Mouse (Mus musculus) cerebellum, adult 11 months (tissue): Measurements from ENCODE around the gene Rnf145.

Experiments
- DNase-seq: peaks from one replicate; pipeline ENCODE4 v3.0.0; 2022

The Rnf145 gene

DNA sequence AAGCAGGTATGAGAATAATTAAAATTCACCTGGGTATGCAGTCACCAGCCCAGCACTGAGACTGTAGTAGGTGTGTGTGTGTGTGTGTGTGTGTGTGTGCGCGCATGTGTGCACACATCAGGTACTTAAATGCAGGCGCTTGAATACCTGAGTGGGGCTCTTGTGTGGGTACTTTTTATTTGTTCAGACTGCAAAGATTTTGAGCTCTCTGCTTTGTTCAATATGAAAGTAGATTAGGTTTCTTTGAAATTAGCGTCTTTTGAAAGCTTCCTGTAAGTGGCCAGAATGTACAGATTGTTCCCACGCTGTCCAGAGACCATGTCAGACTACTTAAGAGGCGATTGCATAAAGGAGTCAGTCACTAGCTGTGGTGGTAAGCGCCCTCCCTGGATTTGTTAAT lies 18.6 kb downstream of the Rnf145 start:
- DNase-seq: no peak

DNA sequence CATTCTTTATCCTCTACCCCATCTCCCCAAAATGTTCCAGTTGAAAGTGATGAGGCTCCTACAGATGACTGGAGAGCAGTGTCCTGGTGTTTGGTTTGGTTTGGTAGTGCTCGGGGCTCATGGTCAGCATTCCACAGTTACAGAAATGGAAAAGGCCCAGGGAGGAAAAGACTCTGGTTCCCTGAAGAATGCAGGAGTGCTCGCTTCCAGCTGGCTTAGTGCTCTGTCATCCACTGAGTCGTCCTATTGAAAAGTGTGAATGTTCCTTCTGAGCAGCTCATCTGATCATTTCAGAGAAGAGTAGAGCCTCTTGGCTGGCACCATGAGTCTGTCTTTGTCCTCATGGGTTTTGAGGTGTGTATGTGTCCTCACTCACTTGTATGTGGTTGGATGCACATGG lies 19.3 kb downstream of the Rnf145 start:
- DNase-seq: no peak

DNA sequence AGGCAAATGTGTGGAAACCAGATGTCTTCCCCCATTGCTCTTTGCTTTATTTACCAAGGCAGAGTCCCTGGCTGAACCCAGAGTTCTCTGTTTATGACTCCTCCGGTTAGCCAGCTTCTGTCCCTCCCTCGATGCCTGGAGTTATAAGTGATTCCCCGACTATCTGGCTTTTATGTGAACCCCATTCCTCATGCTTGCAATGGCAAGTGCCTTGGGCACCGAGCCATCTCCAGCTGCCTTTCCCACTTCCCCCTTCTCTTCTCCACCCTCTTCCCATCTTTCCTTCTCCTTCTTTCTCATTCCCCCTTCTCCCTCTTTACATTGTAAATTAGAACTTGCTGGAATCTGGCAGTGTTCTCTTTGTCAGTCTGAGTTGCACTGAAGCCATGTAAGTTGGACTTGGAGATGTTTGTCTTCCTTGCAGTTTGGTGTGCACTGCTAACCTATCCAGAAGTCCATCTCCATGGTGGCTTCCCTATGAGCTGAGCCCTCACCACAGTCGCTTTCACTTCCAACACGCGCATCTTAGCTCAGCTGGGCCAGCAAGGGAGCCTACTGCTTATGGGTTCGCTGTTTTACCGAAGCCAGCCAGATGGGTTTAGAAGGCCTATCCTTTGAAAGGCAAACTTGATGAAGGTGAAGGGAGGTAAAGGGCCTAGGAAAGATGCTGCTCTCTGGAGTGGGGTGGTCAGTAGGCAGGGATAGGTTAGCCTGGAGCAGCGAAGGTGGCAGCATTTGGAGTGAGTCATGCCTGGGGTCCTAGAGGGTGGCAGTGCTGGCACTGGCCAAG lies 19.9 kb downstream of the Rnf145 start:
- DNase-seq: no peak

DNA sequence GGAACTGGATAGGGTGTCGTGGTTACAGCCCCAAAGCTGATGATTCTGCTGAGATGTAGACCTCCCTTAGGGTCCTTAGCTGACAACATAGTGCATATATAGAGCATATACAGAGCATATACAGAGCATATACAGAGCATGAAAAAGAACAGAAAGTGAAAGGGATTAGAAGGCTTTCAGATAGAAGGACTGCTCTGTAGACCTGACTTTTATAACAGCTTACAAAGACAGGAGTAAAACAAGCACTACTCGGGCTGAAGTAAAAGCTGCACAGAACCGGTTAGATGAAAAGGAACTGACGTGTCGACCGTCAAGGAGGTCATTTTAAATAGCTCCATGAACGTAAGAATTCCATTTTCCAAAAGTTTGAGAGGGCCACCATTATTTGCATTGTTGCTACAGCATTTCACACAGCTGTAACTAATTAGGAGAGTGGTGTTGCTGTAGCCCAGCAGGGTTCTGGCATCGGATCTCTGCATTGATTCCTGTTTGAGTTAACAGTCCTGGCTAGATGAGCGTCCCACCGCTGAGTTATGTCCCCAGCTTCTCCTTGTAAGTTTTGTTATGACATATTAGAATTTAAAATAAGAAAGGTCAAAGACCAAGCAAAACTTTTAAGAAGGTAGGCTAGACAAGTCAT lies 20.6 kb downstream of the Rnf145 start:
- no peak for DNase-seq

DNA sequence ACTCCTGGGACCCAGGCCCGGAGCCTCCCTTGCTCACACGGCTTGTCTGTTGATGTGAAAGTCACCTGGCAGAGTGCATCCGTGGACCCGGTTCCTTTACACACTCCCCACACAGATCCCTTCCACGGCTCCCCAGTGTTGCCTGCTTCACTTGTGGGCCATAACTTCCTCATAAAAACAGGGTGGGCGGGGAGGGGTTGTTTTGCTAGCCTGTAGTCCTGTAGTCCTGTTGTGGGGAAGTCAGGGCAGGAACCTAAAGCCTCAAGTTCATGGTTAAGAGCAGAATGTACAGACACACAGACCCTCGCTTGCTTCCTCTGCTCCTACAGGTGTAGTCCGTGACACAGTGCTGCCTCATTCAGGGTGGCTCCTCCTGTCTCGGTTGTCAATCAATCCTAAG lies 21.5 kb downstream of the Rnf145 start:
- DNase-seq: no peak

DNA sequence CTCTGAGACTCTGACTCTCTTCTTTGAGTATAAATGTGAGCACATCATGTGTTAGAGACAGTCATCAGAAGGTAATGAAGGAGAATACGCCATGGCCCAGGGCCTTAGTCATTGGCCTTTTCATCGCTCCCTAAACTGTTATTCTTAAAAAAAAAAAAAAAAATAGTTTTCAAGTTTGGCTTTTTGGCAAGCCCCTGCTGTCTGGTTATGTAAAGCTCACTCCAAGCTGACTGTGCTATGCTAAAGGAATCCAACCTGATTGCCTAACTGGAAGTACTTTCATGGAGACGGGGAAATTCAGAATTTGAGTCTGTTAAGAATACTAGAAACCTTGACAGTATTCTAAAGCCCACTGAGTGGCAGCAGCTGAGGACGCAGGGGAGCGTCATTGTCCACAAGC lies 22.5 kb downstream of the Rnf145 start:
- DNase-seq: no peak

DNA sequence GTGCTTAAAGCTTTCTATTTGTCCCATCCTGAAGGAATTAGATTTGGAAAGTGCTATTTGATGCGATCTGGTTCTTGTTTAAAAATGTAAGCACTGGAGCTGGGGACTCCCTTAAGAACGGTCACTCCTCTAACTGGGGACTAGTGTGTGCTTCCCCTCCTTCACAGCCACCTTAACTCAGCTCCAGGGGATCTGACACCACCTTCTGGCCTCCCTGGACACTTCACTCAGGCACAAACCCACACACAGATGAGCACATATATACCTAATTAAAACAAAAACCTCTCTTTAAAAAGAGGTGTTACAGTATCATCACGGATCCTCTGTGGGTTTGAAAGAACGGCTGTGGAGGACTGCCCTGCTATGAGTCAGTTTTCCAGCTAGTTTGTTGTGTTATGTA lies 23.0 kb downstream of the Rnf145 start:
- DNase-seq: no peak

DNA sequence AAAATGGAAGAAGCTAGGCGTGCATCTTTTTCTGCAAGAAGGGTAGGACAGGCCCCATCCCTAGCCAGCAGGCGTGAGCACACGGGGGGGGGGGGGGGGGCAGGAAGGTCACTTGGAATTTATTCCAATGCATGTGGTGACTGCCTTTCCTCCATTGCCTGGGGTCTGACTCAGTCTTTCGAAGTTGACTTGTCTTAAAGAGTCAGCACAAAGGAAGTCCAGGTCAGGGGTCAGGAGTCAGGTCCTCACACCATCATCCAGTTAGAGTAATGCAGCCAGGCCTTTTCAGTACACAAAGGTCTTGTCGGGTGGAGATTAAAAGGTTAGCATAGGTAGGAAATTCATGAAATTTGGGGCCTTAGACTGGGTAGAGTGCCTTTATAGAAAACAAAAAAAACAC lies 24.8 kb downstream of the Rnf145 start:
- DNase-seq: no peak

DNA sequence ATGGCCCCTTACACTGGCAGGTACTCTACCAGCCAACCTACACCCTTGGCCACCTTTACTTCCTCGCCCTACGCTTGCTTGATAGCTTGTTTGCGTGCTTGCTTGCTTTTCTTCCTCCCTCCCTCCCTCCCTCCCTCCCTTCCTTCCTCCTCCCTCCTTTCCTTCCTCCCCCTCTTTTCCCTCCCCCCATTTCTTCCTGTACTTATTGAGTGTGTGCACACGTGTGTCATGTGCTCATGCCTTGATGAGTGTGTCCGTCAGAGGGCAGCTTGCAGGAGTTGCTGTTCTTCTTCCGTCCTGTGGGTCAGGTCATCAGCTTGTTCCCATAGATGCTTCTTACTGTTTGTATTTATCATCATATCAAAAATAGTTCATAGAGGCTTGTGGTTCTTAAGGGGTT lies 25.2 kb downstream of the Rnf145 start:
- no peak for DNase-seq

DNA sequence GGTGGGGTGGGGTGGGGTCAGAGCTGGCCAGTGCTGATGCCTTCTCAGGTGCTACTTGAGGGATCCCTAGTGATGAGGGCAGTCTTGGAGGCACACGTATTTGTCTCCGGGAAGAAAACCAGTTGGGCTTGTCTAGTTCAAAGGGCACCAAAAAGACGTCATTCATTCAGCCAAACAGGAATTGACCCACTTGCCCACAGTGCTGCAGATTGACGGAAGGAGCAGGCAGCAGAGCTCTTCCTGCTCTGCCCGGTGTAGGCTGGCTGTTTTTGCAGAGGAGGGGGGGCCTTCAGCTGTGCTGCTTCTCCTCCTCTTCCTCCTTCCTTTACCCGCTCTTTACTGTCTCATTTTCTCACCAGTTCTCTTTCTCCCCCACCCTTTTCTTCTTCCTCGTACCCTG lies 26.4 kb downstream of the Rnf145 start:
- no peak for DNase-seq

DNA sequence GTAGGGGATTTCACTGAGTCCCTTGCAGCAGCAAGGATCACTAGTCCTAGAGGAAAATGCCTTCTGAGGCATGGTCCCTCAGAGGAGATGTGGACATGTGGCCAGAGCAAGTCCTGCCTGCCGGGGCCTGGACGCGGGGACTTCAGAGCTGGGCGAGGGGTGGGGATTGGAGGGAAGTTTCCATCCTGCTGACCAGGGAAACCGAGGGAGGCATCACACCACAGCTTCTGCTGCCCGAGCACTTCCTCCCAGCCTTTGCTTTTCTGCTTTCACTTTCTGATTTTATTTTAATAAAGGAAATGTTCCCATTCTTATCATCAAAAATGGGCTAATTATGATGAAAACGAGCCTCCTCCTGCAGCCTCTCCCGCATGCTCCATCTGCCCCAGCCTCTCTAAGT lies 27.5 kb downstream of the Rnf145 start:
- DNase-seq: no peak

DNA sequence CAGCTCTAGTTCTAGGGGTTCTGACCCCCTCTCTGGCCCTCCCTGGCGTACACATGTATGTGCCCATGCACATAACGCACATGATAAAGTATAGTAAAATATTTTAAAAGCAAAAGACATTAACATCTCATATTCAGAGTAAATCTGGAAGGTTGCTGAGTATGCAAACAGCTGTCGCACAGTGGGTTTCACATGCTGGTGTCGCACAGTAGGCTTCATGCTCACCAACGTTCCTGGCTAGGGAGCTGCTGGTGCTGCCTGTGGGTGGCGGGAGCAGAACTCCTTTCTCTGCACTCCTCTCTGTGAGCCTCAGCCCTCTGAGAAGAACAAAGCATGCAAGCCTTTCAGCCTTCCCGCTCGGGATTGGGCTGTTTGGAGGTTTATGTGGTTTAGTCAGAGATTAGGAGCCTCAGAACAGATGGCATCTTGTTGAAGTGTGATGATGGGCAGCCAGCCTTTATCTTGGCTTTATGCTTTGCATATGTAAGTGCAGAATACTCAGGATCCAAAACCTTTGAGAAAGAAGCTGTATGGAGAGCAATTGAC lies 29.0 kb downstream of the Rnf145 start:
- no peak for DNase-seq

DNA sequence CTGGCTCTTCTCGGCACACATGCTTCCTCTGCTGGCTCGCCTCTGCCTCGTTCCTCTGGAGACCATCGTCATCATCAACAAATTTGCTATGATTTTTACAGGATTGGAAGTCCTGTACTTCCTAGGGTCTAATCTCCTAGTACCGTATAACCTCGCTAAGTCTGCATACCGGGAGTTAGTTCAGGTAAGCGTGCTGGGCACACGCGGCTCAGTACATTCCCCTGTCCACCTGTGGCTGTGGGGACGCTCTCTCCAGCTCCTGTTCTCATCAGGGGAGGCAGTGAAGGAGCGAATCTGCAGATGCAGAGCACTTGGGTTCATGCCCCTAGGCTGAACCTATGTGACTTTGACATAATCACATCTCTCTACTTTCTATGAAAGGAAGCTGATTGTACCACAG lies 30.1 kb downstream of the Rnf145 start:
- no peak for DNase-seq

DNA sequence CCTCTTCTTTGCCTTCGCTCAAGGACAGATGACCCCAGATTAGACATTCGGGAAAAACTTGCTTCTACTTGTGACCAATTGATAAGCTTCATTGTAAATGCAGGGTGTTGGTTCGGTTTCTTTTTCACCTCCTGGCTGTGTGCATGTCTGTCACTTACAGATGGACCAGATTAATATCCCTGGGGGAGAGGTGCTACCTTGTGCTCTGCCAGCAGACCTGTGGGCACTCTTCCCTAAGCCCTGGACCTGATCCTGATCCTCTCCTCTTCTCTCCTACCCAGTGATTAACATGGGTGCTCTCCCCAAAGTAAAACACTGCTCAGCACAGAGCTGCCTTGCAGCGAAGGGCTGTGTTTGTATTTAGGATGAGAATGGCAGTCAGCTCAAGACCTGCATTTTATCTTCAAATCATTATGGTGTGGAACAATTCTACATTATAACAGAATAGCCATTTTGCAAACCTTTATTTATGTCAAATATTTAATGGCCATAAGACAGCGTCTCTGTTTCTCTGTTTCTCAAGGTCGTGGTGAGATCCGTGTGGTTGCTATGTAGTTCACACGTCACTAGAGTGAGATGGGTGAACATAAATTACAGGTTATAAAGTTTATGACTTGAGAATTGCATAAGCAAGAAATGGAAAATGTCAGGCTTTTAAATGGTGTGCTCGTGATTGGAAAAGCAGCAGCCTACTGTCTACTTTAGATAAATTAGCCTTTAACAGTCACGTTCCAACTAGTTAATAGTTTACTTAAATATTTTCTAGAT lies 30.9 kb downstream of the Rnf145 start:
- DNase-seq: no peak

DNA sequence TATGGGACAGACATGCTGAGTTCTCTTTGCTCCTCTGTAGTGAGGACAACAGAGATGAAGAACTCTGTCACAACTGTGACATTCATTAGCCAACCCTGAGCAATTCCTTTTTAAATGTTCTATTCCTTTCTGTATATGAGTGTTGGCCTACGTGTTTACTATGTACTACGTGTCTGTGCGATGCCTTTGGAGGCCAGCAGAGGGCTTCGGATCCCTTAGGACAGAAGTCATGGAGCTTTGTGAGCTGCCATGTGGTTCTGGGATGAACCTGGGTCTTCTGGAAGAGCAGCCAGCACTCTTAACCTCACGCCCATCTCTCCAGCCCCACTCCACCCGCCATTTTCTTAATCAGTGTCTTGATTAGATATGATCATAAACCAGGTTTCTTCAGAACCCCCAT lies 32.2 kb downstream of the Rnf145 start:
- no peak for DNase-seq

DNA sequence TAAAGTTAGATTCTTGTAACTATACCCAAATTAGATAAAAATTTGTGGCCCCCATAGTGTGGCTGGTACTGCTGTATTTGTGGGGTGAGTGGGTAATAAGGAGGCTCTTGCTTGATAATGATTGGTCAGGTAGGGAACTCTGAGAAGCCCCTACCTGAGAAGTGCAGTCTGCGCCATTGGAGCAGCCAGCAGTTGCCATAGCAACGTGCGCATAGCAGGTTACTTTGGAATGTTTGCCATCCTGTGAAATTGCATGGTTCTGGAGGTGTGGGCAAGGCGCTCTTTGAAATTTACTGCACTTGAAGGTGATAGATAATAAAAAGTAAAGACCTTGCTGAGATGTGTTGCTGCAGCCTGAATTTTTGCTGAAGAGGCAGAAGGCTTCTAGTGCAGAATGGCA lies 35.6 kb downstream of the Rnf145 start:
- DNase-seq: no peak

DNA sequence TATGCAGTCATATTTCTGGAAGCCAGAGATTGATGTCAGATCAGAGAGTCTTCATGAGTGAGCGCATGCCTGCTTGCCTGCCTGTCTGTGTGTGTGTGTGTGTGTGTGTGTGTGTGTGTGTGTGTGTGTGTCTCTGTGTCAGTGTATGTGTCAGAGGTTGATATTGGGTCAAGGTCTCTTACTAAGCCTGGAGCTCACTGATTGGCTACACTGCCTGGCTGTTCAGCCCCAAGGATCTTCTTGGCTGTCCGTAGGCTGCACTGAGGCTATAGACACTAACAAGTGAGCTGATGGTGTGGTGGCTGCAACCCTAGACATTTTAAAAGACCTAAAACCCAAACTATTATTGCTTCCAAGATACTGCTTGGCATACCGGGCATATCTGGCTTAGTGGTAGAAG lies 39.8 kb downstream of the Rnf145 start:
- no peak for DNase-seq

DNA sequence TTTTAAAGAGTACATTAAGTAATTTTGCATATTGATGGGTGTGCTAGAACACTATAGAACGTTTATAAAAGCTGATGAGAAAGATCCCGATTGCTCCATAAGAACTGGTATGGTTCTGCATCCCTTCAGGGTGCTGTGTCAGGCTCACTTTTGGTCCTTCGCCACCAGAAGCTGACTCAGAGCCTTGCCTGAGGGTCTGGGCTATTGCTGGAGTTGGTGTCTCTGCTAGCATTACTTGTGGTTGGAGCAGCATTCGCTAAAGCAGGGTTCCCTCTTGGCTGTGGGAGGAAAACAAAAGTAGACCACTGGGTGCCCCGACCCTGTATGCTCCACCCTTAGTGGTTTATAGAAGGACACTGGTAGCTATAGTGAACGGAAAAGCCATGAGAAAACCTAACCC lies 40.7 kb downstream of the Rnf145 start:
- DNase-seq: no peak

DNA sequence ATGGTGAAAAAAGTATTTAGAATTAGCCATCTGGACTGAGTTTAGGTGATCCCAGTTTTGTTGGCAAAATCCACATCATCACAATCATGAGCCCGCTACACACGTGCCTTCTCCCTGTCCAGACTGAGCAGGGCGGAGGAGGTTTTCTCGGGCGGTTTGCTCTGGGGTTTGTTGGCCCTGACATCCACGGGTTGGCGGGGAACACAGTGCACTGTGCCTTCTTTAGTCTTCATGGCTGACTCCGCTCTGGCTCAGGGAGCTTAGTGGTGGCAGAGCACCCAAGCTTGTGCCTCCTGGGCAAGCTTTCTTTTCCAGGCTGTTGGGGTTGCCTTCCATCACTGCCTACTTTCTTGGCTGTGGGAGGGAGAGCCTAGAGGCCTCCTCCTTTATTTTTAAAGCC lies 41.6 kb downstream of the Rnf145 start:
- peak; percentile 33 for DNase-seq

DNA sequence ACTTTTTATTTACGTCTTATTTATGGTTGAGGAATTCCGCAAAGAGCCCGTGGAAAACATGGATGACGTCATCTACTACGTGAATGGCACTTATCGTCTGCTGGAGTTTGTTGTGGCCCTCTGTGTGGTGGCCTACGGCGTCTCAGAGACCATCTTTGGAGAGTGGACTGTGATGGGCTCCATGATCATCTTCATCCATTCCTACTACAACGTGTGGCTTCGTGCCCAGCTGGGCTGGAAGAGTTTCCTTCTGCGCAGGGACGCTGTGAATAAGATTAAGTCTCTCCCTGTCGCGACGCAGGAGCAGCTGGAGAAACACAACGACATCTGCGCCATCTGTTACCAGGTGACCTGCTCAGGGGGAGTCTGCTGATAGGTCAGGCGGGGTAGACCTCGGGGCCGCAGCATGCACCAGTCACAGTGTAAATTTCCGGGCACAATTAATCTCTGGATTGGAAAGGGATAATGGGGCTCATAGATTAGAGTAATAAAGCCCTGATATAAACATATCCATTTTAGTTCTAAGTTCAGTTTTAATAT lies 42.8 kb downstream of the Rnf145 start:
- DNase-seq: no peak

DNA sequence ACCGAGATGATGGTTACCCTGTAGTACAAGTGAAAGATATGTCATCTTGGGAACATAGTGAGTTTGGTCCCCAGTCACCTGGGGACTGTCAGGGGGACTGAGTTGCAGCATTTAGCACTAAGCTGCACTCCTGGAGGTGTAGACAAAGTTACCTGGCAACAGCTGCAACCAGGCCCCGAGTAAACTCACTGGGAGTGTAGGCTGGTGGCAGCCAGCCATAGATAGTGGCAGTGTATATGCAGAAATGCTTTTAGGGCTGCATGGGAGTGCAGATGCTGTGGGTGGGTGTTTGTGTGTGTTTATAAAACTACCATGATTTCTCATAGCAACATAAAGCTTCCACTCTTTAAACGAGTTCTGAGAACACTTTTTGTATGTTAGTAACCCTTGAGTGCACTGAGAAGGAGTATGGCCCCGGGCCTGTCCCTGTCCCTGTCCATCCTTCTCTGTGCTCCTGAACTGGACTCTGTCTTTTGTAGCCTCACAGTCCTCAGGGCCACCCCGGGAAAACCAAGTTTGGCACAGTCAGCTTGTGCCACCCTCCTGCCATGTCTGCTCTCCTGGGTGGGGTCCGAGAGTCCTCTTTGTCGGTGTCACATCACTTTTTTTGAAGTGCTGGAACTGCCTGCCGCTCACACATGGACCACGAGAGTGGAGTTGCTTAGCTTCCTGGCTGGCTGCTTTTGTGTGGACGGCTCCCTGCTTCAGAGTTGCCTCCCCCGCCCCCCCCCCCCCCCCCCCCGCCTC lies 43.8 kb downstream of the Rnf145 start:
- no peak for DNase-seq

DNA sequence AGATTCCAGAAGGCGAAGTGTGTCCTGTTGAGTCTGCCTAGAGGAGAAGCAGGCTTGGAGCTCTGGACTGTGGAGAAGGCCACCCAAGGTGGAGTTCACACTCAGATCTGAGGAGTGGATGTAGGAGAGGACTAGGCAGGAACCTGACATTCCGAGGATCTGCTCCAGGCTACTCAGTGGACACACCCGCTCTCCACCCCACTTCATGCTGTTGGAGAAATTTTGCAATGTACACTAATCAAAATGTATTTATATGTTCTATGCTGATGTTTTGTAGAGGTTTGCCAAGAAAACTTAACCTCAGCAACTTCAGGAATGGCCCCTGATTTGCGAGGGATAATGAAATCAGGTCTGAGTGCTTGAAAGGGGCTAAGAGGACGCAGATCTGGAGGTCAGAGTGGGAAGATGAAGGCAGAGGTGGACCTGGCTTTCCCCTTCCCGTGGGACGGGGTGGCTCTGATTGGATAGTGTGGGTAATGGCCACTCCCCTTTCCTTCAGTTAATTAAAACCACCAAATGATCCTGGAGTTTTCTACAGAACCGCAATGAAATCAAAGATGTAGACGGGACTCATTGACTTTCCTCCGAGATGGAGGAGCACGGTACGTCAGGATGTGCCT lies 45.6 kb downstream of the Rnf145 start:
- no peak for DNase-seq
